Mouse (Mus musculus) CH12.LX (cell line): ENCODE measurements around the gene E2f3.

Experiments used
- CTCF ChIP-seq, 2 experiments: IDR thresholded peaks in 1 of 2; conservative IDR thresholded peaks in 1 of 2; 2 replicates each; pipeline ENCODE4 v1.5.1; 2011 to 2012; ENCODE audit warnings: low read depth in 2 of 2, low read length in 2 of 2, improper control_type of control experiment in 1 of 2, inconsistent platforms in 1 of 2, mild to moderate bottlenecking in 1 of 2, moderate library complexity in 1 of 2
- EP300 ChIP-seq: IDR thresholded peaks from 2 replicates; pipeline ENCODE4 v1.6.1; 2011; ENCODE audit warnings: low read length, improper control_type of control experiment
- IRF4 ChIP-seq: IDR thresholded peaks from 2 replicates; pipeline ENCODE4 v1.6.1; 2014; ENCODE audit warnings: low read depth, mild to moderate bottlenecking, inconsistent platforms, low read length, improper control_type of control experiment
- KAT2A ChIP-seq: IDR thresholded peaks from 2 replicates; pipeline ENCODE4 v1.6.1; 2012; ENCODE audit warnings: low read length, improper control_type of control experiment, inconsistent platforms; ENCODE audit not compliant: insufficient replicate concordance
- MAFK ChIP-seq: IDR thresholded peaks from 2 replicates; pipeline ENCODE4 v1.6.1; 2011; ENCODE audit warnings: low read length, improper control_type of control experiment; ENCODE audit not compliant: insufficient replicate concordance
- MEF2A ChIP-seq: IDR thresholded peaks from 2 replicates; pipeline ENCODE4 v1.6.1; 2014; ENCODE audit warnings: low read depth, mild to moderate bottlenecking, inconsistent platforms, low read length, improper control_type of control experiment, borderline replicate concordance
- MXI1 ChIP-seq: IDR thresholded peaks from 2 replicates; pipeline ENCODE4 v1.6.1; 2011; ENCODE audit warnings: mild to moderate bottlenecking, low read depth, low read length, improper control_type of control experiment
- MYC ChIP-seq: IDR thresholded peaks from 2 replicates; pipeline ENCODE4 v1.6.1; 2011; ENCODE audit warnings: low read depth, mild to moderate bottlenecking, improper control_type of control experiment, low read length
- NELFE ChIP-seq: IDR thresholded peaks from 2 replicates; pipeline ENCODE4 v1.6.1; 2011; ENCODE audit warnings: low read depth, low read length, improper control_type of control experiment
- PAX5 ChIP-seq: IDR thresholded peaks from 2 replicates; pipeline ENCODE4 v1.6.1; 2012; ENCODE audit warnings: low read length, inconsistent platforms, mixed read lengths
- POLR2A ChIP-seq: IDR thresholded peaks from 2 replicates; pipeline ENCODE4 v1.6.1; 2011; ENCODE audit warnings: low read depth, mild to moderate bottlenecking, improper control_type of control experiment, low read length
- SIN3A ChIP-seq: IDR thresholded peaks from 2 replicates; pipeline ENCODE4 v1.6.1; 2012; ENCODE audit warnings: low read length, improper control_type of control experiment, inconsistent platforms
- ZNF384 ChIP-seq: IDR thresholded peaks from 2 replicates; pipeline ENCODE4 v1.6.1; 2012; ENCODE audit warnings: low read depth, low read length, improper control_type of control experiment, inconsistent platforms

DNA sequence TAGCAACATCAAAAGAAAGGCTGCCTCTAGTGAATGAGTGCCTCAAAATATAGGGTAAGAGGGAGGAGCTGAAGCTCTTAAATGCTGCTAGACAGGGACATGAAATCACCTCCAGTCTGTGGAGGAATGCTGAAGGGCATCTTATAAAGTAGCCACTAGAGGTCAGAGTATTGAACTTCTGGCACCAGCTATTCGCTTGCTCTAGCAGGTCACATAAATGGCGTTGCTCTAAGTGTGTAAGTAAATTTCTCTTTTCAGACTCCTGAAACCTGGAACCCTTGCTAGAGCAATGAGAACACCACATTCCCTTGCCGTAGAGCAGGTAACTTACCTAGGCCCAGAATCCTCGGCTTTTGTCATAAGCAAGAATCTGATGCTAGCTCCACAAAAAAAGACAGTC, 128.4 kb downstream of the E2f3 start:
- TF ChIP-seq MXI1 (no peak; the same call in 1 of the 2 replicates), MEF2A (0 out of 2 replicates have a peak, but pooled peaks have one; percentile 44), ZNF384 (no peak; the same call in 1 of the 2 replicates), MAFK (no peak), SIN3A (0 out of 2 replicates have a peak, but pooled peaks have one; percentile 41), PAX5 (no peak), NELFE (peak; percentile 50; the same call in 1 of the 2 replicates), KAT2A (no peak), CTCF (conservative IDR thresholded peaks at IDR 0.05 in 1 of 2, IDR thresholded peaks at IDR 0.05 in 1 of 2; ENCODE audit: low read depth in 2 of 2, low read length in 2 of 2) (peak; percentile 72 to 88), EP300 (no peak), POLR2A (no peak), IRF4 (peak; percentile 39; the same call in 1 of the 2 replicates), MYC (peak; percentile 65; the same call in 1 of the 2 replicates)
